Mouse (Mus musculus) lung, postnatal 25 days (tissue): ENCODE results near the gene Gm21732.
"Not testable (repeated sequence)": the region's sequence is repeated elsewhere in the genome, so short reads cannot be mapped to it uniquely, and the experiment has no call there.

Experiments
- DNase-seq: peaks from one replicate; pipeline ENCODE4 v3.0.0; 2022; ENCODE audit warnings: low spot score

The Gm21732 gene

GRCm38 (mm10) chrY:38575591-38575990 is at the start of gene Gm21732:
Gene Gm21732, minus strand, starts transcription at chrY:38575691.
- not testable (repeated sequence) for DNase-seq
